Mouse (Mus musculus) skeletal muscle tissue, adult 2 months (tissue): ENCODE results near the gene Egfem1.
A peak's percentile ranks its signal among the peaks of the same experiment; 100 is the strongest.

Source experiments
- DNase-seq: peaks from one replicate; pipeline ENCODE4 v3.0.0-alpha.2; 2012; ENCODE audit warnings: low read depth, low spot score

The Egfem1 gene

DNA sequence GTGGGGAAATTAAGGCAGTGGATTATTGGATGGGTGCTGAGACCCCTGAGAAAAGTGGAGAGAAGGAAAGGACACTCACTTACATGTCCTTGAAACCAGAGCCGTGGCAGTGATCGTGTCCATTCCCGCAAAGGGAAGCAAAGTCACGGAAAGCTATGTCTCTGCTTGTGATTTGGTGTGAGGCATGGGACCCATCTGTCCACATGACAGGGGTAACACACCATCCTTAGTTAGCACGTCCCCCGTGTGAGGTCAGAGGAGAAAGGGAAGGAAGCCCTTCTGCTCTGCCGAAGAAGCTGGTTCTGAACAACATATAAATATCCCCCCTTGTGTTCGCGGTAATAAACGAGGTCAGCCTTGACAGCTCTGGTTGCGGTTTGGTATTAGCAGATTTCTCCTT, 52.7 kb downstream of the Egfem1 start:
- DNase-seq = no peak

DNA sequence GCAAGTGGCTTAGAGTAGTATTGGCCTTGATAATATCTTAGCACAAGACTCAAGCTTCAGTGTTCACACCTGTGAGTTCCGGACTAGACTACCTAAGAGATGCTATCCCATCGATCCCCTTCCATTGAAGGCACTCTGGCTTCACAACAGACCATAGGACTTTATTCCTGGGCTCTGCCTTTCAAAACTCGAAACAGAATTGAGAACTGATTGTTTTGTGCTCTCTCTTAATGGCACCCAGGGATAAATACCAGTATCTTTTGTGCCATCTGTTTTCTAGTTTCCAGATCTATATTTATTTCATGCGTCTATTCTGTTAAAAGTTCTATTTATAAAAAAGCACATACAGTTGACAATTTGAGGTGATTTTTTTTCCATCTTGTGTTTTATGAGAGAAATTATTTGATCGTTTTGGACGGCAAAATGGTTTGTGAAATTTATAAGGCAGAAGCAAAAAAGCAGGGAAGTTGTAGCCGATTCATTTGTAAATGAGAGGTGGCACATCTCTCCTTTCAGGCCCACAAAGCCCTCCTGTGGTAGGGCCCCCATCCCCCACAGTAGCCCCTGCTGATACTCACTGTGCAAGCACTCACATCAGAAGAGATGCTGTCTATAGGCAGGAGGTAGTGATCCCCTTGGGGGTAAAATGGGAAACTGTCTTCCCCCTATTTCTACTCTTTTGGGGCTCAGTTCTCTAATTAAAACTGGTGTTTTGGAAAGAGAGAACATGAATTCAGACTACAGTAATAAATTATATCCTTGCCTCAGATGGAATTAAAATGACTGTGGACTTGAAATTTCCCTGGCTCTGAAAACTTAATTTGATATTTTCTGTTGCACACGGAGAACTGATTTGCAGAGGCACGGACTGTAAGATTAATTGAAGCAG, 53.6 kb downstream of the Egfem1 start:
- no peak for DNase-seq

DNA sequence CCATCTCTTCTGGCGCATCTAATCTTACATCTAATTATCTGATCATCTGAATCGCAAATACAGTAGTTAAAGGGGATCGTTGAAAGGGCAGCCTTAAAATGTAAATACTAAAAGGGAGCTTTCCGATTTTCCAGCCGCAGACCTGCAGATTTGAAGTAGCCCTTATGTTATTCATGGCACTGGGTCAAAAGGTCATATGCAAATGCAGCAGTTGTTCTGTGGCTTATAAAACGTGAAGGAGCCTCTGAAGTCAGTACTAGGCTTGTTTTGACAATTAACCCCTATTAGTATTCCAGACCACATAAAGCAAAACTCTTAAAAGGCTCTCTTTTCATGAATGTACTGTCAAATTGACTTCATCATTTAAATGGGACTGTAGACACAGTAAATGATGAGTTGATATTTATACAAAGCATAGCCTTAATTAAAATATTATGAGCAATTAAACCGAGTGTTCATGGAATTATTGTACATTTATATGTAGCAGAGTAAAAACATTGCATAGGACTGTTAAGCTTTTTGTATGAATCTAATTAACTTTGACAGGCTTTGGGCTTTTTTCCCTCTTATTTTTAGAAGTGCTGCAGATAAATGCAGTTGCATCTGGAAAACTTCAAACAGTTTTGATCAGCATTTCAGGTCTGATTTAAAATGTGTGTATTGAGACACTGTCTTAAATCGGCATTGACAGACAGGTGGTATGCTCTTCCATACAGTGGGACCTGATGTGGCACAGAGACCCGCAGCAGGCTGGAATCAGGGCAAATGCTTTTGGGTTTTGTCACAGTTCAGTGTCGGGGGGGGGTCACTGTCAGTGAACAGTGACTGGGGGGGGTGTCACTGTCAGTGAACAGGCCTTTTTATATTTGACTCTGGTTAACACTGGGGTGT, 54.5 kb downstream of the Egfem1 start:
- no peak for DNase-seq

DNA sequence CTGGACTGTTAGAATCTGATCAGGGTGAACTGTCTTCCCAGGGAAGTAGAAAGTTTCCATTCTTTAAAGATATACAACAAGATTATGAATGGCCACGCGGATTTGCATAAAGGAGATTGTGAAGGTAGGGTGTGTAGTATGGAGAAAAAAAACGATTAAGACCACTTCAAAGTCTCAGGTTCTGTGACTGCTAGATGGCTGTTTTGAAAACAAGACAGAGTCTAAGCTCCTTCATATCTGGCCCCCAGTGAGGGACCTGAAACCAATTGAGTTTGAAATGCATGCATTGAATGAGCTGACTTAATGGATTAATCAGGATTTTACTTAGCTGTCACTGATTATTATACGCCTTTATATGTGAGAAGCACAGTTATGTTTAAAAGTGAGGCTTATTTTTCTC, 86.6 kb downstream of the Egfem1 start:
- no peak for DNase-seq

DNA sequence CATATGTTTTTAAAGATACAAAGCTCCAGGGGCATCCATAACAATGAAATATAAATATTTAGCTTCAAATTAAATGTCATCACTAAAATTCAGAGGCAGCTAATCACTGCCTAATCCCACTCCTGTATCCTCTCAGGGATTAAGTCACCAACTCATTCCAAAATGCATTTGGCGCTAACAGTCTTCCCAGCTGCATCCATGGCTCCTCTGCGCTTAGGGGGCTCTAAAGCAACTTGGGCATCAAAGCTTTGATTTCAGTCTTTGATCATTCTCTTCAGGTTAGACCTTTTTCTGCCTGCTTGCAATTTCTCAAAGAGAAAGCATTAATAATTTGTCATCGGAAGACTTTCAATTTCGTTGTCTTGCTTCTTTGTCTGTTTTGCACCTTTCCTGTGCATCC, 87.2 kb downstream of the Egfem1 start:
- DNase-seq = no peak

DNA sequence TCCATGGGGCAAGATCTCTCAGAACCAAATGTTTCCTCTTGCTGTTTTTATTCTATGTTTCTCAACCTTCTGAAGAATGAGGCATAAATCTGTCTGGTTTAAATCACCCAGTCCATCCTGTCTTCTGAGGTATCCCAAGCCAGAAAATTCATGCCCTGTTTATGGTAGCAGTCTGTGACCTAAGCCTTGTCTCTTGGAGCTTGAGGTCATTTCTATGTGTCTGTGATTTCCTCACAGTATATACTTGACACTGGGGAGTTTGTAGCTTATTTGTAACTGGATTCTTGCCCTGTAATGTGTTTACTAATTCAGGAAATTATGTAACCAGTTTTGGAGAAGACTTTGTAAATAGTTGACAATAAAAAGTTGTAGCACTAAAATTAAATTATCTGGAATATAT, 95.2 kb downstream of the Egfem1 start:
- no peak for DNase-seq

DNA sequence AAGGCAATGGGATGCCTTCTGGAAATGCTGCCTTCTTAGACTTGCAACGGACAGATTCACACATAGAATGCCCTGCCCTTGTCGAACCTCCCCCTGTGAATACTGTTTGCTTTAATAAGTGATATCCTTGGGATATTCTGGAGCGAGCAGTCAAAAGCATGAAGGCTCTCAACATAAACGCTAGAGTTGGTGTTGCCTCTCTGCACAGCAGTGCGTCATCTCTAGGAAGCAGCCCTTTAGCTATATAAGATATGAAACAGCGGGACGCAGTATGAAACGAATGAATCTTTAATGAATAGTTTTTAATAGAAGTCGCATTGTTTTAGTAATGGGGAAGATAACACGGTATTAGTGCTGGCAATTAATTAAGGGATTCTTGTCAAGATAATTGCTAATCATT, 101.2 kb downstream of the Egfem1 start:
- no peak for DNase-seq

DNA sequence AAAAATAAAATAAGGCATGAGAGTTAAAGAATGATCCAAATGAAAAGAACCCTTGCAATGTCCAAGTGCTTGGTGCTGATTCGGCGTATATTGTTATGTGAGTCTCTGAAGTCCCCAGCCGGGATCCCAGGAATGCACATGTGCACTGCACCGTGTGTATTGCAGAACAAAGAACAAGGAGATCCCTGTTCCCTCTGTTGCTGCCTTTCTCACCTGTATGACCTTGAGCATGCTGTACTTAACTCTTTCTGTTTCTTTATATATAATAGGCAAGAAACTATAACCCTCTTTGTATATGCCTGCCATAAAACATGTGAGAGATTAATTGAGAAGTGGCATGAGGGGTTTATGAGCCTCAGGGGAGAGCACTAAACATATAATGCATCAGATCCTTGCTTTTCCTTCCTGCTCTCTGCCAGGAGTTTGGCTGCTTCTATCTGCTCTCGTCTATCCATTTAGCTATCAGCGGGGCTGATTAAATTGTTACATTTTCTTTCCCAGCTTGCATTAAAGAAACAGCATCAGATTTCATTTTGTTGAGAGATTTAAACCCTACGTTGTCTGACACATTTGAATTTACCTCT, 101.9 kb downstream of the Egfem1 start:
- no peak for DNase-seq

DNA sequence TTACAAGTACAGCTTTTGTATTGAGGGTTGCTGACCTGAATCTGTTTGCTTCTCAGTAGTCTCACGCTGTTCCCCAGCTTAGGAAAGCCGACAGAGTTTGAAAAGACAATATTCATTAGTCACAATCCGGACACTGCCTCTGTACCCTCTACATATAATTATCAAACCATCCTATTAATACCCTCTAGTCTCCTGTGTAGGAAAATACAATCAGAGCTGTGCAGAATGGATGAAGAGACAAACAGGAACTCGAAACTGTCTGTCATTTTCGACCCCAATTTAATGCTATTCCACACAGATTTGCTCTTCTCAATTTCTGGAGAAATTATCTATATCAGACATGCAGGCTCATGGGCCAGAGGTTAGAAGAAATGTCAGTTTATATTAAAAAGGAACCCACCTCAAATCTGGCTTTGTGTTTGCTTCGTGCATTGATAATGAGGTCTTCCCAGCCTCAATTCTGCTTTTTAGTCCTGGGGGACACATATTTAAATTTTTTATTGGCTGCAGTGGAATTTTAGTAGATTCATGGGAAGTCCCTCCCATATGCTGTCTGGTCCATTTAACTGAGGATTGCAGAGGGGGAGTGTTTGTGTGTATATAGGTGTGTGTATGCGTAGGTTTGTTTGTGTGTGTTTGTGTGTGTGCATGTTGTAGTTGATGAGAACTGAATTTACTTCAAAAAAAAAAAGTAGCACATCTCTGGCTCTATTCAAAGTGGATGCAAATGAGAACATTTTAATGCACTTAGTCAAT, 102.8 kb downstream of the Egfem1 start:
- no peak for DNase-seq

DNA sequence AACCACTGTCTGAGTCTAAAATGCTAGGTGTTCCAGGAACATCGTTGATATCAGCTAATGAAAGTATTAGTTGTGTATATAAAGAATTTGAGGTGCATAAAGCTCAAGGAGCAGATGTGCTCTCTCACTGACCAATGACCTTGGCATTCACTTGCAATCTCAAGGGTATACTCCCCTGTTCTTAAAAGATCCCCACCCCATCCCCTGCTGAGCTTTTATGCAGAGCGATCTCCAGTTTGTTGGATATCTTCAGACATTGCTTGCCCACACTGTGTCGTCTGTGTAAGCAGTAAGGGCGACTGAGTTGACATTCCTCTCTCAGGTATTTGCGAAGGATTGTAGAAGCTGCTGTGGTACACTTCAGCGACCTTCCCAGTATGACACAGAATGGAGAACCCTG, 108.4 kb downstream of the Egfem1 start:
- no peak for DNase-seq

DNA sequence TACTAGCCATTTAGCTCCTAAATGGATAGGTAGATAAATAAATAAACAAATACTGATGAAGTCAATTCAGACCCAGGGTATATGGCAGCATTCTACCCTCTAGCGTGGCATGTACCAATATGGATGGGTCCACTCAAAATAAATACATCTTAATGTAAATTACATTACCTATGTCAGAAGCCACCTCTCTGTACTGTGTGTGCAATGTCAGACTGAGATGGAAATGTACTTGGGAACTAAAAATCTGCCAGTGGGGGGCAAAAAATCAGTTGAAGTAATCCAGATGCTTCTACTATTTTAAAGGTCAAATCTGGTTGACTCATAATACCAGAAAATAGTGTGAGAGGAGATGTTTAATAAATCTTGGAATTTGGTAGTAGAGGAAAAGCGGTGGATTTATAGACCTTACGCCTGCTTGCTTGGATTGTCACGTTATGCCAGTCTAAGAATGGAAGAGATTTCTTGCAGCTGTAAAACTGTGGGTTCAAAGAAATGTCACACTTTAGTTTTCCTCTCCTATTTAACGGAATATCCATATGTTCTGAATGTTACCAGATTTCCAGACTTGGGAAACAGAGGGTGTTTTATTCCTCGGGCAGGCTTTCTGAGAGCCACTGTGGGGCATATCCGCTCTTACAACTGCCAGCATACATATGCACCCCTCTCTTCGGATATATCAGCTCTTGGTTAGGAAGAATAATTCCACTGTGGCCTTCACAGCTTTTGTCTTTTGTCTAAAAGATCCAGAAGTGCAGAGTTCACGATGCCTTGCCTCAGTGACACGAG, 116.1 kb downstream of the Egfem1 start:
- no peak for DNase-seq

DNA sequence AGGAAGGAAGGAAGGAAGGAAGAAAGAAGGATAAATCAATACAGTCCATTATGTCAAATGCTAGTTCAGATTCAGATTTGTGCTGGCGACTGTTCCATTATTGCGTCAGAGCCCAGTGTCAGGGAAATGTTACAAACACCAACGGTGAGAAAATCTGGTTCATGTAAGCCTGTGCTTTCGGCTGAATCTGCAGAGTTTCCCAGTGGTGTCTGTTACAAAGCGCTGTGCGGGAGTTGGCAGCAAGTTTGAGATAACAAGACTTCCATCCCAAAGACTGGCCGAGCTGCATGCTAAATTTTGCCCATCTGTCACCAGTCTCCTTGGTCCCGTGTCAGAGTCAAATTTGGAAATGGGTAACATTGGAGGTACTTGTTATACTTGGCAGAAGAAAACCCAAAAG, 118.8 kb downstream of the Egfem1 start:
- DNase-seq = no peak

DNA sequence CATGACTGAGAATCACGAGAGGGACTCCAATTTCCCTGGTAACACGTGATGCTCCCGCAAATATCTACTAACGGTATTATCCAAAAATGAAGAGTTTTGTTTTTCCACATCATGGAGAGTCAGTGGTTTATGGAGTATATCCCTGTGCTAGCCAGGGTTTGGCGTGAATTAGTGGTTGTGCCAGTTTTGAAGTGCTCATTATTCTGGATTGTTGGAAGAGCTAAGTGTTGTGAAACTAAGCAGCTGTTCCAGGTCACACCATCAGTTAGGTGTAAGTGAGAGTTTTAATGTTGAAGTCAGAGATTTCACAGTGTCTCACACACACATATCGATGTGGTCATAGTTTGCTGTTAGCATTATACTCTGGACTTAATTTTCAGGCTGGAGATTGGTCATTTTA, 120.7 kb downstream of the Egfem1 start:
- DNase-seq = no peak

DNA sequence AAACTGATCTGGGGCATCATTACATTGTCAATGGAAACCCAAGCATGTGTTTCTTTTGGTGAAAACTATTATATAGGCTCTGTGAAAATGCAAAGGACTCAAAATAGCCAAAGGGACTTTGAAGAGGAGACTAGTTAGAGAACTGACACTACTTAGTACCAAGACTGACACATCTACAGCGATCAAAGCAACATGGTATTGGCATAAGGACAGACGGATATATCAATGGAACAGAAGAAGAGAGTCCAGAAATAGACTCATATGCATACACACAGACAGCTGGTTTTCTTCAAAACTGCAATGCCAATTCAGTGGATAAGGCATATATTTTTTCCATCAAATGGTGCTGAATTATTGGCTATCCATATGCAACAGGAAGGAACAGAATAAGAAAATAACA, 140.6 kb downstream of the Egfem1 start:
- no peak for DNase-seq

DNA sequence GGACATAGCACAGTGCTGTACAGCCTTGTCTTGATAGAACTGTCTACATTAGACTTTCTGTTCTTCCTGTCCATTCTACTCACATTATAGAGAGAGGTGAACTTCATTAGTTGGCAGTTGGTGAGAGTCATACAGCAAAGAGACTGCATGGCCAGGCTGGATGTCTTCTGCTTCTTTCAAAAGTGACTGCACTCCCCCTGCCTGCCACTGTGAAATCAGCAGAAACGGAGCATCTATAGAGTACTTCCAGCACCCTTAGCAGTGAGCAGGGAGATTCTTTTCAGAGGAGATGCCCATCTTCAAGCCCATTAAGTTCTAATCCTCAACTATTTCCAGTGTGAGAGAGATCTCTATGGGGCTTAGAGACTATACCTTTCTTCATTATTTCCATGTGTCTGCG, 147.9 kb downstream of the Egfem1 start:
- no peak for DNase-seq

DNA sequence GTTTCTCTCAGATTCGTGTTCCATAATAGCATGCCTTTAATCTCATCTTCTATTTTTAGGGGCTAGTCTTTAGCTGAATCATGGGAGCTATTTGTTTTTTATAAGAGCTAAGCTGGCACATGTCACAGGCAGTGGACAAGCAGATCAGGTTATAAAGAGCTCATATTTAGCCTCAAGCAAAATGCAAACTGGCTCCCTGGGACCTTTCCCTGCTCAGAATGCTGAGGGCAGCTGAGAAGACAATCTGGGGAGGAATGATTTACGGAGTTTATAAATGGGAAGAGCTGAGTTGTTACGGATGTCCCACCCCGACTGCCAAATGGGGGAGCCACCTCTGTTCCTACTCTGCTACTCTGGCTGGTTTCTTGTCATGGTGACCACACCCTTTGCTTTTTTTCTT, 153.7 kb downstream of the Egfem1 start:
- peak; percentile 45 for DNase-seq

DNA sequence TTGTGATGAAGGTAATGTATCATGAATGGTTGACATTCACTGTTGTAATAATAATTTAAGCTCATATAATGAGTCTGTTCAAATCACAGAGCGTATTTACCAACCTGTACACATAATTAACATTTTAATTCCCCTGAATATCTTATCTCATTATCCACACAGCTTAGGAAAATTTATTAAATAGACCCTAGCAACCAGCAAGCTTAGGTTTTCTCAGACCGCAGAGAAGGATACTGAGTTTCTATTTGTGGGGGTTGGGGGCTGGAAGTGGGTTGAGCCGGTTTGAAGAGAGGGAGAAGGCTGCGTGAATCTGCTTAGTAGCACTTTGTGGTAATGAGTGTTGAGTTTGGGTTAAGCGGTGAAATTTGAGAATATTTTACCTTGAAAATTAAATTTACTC, 154.7 kb downstream of the Egfem1 start:
- DNase-seq = no peak

DNA sequence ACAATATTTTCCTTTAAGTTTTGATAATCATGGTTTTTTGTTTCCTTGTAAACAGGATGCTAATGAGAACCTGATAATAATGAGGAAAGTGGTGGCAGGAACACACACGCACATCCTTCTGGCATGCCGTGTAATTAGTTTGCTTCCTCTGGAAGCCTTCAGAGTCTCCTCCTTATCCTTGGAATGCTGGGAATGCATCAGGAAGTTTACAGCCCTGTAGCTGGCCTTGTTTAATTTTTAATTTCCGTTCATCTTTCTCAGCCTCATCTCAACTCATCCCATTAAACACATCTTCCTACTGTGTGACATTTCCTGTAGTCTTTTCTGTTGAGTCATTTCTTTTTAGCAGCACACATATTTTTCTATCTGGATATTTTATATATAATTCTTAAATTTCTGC, 161.8 kb downstream of the Egfem1 start:
- DNase-seq = no peak

DNA sequence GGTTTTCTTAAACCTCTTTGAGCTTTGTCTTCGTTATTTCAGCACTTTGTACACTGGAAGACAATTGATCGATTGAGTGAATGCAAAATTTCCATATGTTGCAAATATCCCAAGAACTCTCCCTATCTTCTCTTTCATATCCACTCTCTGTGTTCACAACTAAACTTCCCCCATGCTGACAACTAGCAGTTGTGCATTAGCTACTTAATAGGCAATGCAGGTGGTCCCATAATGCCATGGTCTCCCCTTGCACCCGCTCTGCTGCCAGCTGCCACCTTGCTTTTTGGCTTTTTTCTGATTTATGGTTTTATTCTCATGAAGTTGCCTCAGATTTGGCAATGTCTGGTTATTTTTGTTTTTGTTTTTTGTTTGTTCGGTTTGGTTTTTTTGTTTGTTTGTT, 209.8 kb downstream of the Egfem1 start:
- DNase-seq = no peak

DNA sequence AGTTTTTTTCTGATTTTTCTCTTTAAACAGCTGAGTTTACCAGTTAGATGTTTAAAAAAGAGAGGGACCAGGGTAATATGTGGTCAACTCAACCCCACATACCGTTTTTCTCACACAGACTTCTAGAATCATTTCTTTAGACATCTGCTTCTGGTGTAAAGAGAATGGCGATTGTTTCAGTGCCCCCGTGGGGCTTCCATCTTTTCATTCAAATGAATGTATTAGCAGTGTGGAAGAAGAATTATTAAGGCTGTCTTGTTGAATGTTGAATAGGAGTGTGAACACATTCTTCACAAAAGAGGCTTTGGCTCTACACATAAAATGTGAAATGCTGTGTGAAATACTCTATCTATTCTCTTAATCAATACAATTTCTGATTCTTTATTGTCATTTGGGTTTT, 210.4 kb downstream of the Egfem1 start:
- no peak for DNase-seq

DNA sequence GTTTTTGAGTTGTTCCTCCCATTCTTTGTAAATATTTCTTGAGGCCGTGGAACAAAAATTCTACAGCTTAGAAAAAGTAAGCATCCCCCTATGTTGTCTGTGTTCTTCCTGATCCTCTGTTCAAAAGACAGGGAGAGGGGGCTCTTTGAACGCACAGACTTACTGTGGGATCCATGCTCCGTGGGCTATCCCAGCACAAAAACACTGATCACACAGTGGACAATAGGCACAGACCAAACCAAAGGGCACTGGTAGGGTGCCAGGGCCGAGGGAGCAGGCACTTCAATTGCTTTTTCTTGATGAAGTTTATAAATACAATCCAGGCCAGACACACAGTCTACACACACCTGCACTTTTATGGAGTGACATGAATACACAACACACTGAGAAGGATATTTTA, 211.4 kb downstream of the Egfem1 start:
- no peak for DNase-seq
